Mouse (Mus musculus) kidney, postnatal 14 days (tissue): Measurements from ENCODE around the gene Diras2.

ENCODE experiments used
- DNase-seq: peaks from one replicate; pipeline ENCODE4 v3.0.0; 2022; ENCODE audit warnings: mixed read lengths

Gene Diras2

GRCm38 (mm10) chr13:52531121-52531520 lies at the start of gene Diras2:
Gene Diras2 (minus strand): TSS chr13:52531279.
- DNase-seq, result no peak

- no peak for DNase-seq
Measured at GRCm38 (mm10) chr13:52578776-52579175, 47.7 kb upstream of the Diras2 start.

- no peak for DNase-seq
Measured at GRCm38 (mm10) chr13:52577939-52578338, 46.9 kb upstream of the Diras2 start.

GRCm38 (mm10) chr13:52577326-52577920 lies 46.3 kb upstream of the Diras2 start:
- DNase-seq, result no peak

- no peak for DNase-seq
Measured at GRCm38 (mm10) chr13:52576841-52577240, 45.8 kb upstream of the Diras2 start.

- DNase-seq, result no peak
Measured at GRCm38 (mm10) chr13:52576021-52576614, 45.0 kb upstream of the Diras2 start.

GRCm38 (mm10) chr13:52575483-52575882 lies 44.4 kb upstream of the Diras2 start:
- DNase-seq, result no peak

GRCm38 (mm10) chr13:52574311-52574710 lies 43.2 kb upstream of the Diras2 start:
- DNase-seq, result no peak

GRCm38 (mm10) chr13:52572451-52573446 lies 41.7 kb upstream of the Diras2 start:
- DNase-seq, result no peak

- no peak for DNase-seq
Measured at GRCm38 (mm10) chr13:52571591-52572384, 40.7 kb upstream of the Diras2 start.

- no peak for DNase-seq
Measured at GRCm38 (mm10) chr13:52570276-52570675, 39.2 kb upstream of the Diras2 start.

- DNase-seq, result no peak
Measured at GRCm38 (mm10) chr13:52569194-52569769, 38.2 kb upstream of the Diras2 start.

GRCm38 (mm10) chr13:52566777-52567176 lies 35.7 kb upstream of the Diras2 start:
- no peak for DNase-seq

GRCm38 (mm10) chr13:52566188-52566760 lies 35.2 kb upstream of the Diras2 start:
- no peak for DNase-seq

- DNase-seq, result no peak
Measured at GRCm38 (mm10) chr13:52565103-52565739, 34.1 kb upstream of the Diras2 start.

GRCm38 (mm10) chr13:52562166-52562571 lies 31.1 kb upstream of the Diras2 start:
- DNase-seq, result no peak

GRCm38 (mm10) chr13:52561367-52562165 lies 30.5 kb upstream of the Diras2 start:
- no peak for DNase-seq

- DNase-seq, result no peak
Measured at GRCm38 (mm10) chr13:52557421-52557820, 26.3 kb upstream of the Diras2 start.

GRCm38 (mm10) chr13:52554722-52555121 lies 23.6 kb upstream of the Diras2 start:
- no peak for DNase-seq

GRCm38 (mm10) chr13:52552822-52553477 lies 21.9 kb upstream of the Diras2 start:
- no peak for DNase-seq
